Mouse (Mus musculus): Measurements from ENCODE around the gene Slc25a21. TPM values are rescaled to one million over a fixed set of nuclear protein-coding genes. Genes with fewer than 3 reads are reported as not detected.

Gene Slc25a21
- polyA plus RNA-seq, 1 experiment, result 0.77 TPM

DNA sequence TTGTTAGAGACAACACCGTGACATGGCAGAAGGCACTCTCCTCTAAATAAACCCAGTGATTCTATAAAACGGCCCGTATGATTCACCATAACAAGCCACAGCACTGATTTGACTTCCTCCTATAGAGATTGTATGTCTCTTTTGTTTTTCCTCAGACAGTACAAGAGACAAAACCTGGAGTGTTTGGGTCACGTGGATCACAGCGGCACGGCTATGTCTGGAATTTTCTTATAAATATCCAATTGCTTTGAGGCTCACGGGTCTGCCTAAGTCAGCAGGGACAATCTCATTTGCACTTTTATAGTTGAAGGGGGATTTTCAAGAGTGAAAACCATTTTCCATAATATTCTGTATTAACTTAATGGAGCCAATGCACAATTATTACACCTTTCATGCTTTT, 320.7 kb downstream of the Slc25a21 start:
- Histone ChIP-seq H3K4me3 (ENCODE audit: insufficient read depth, low read length) (no peak overlapping the region), H3K27ac (ENCODE audit: insufficient read depth, low read length) (no peak overlapping the region), H3K4me1 (ENCODE audit: control insufficient read depth, insufficient read depth, low read length) (no peaks in the 10 kb centered on the region)
- no peak for TF ChIP-seq CTCF (IDR thresholded peaks at IDR 0.05; ENCODE audit: extremely low read depth, insufficient read depth, low read length)

DNA sequence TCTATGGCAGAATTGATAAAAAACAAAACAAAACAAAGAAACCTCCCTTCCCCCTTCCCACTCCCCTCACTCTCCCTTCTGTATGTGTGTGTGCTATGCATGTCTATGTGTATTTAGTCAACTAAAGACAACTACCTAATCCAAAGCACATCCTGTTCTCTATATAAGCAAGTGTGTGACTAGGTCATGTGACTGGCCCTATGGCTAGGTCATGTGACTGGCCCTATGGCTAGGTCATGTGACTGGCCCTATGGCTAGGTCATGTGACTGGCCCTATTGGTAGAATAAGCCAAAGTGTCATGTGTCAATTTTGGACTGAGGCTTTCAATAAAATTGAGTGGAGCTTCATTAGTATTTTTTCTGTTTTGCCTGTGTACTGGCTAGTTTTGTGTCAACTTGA, 324.1 kb downstream of the Slc25a21 start:
- no peak for TF ChIP-seq POLR2A (IDR thresholded peaks at IDR 0.05; ENCODE audit: extremely low read depth, insufficient read depth, low read length)
- no peak for TF ChIP-seq CTCF (IDR thresholded peaks at IDR 0.05; ENCODE audit: extremely low read depth, insufficient read depth, low read length)
- Histone ChIP-seq H3K27ac (ENCODE audit: insufficient read depth, low read length) (no peak overlapping the region), H3K4me3 (ENCODE audit: insufficient read depth, low read length) (no peak overlapping the region), H3K4me1 (ENCODE audit: control insufficient read depth, insufficient read depth, low read length) (no peaks in the 10 kb centered on the region)

DNA sequence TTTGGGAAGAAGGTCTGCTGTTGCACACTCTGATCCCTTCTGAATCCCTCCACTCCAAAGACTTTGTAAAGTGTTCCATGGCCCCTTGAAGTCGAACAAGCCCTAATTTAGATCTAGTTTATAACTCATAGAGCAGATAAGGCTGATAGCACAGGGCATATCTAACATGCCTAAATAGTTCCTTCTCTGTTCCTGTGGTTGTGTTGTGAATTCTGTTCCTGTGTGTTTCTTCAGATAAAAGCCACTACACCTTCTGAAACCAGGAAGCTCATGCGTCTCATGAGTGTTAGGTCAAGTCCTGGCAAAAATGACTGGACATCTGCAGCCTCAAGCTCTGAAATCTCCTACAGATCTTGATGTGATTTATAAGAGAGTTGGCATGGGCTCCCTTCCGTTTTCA, 326.7 kb downstream of the Slc25a21 start:
- Histone ChIP-seq H3K27ac (ENCODE audit: insufficient read depth, low read length) (no peak overlapping the region), H3K4me1 (ENCODE audit: control insufficient read depth, insufficient read depth, low read length) (no peaks in the 10 kb centered on the region), H3K4me3 (ENCODE audit: insufficient read depth, low read length) (no peak overlapping the region)
- TF ChIP-seq CTCF (IDR thresholded peaks at IDR 0.05; ENCODE audit: extremely low read depth, insufficient read depth, low read length) (no peak), POLR2A (IDR thresholded peaks at IDR 0.05; ENCODE audit: extremely low read depth, insufficient read depth, low read length) (no peak)

DNA sequence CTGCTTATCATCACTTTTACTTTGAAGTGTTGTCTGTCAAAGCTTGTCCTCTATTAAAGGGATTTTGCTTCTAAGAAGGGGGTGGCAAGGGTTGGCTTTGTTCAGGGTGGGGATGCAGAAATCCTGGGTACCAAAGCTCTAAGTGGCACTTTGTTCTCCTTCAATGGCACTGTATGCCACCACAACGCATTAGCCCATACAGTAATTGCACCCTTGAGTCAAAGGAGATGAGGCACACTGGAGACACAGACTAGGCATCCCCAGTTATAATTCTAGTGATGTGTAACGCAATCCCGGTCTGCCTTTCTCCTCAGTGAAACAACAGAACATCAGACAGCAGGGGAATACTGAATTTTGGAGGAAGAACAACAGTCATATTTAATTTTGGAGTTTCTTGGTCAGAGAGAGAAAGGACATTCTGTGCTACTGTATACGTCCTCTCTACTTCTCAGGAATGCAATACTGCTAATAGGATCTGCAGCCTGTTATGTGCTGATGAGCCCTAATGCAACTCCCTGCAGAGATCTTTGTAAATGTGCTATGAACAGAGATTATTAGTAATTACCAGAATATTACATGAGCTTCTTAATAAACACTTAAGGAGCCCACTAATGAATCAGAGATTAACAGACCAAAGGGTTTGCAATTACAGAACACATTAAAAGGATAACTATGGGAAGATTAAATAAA, 333.3 kb downstream of the Slc25a21 start:
- Histone ChIP-seq H3K4me3 (ENCODE audit: insufficient read depth, low read length) (no peak overlapping the region), H3K4me1 (ENCODE audit: control insufficient read depth, insufficient read depth, low read length) (no peaks in the 10 kb centered on the region), H3K27ac (ENCODE audit: insufficient read depth, low read length) (no peak overlapping the region)
- no peak for TF ChIP-seq POLR2A (IDR thresholded peaks at IDR 0.05; ENCODE audit: extremely low read depth, insufficient read depth, low read length)

DNA sequence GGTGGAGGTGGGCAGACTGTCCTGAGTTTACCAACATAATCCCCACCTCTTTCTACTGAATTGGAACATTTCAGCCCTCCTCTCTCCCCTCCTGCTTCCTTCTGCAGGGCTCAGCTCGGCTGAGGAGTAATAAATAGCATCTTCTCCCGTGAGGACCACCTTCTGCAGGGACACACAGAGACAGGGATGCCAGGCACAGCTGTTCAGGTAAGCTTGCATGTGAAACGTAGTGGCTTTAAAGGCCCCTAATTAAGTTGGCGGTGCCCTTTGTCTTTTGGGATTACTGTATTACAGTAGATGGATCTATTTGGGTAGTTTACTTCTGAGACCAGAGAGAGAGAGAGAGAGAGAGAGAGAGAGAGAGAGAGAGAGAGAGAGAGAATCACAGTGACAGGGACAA, 344.6 kb downstream of the Slc25a21 start:
- no peak overlapping the region for H3K27ac ChIP-seq (ENCODE audit: insufficient read depth, low read length)
- no peaks in the 10 kb centered on the region for H3K4me1 ChIP-seq (ENCODE audit: control insufficient read depth, insufficient read depth, low read length)

DNA sequence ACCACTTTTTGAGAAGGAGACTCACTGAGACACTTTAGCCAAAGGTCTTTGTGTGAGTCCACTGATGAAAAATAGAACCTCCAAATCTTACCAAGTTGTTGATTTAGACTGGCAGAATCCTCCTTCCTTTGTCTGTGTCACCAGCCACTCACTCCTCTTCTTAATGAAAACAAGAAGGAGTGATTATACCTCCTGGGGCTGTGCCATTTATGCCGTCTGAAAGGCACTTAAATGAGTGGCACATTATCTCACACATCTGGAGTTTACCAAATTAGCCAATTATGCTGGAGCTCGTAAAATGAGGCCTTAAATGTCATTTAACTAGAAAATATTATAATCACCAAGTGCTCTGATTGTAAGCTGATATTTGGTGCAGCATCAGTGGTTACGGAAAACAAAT, 345.8 kb downstream of the Slc25a21 start:
- H3K4me1 ChIP-seq (ENCODE audit: control insufficient read depth, insufficient read depth, low read length), result no peaks in the 10 kb centered on the region
- TF ChIP-seq POLR2A (IDR thresholded peaks at IDR 0.05; ENCODE audit: extremely low read depth, insufficient read depth, low read length) (no peak), CTCF (IDR thresholded peaks at IDR 0.05; ENCODE audit: extremely low read depth, insufficient read depth, low read length) (no peak)
- no peak overlapping the region for H3K27ac ChIP-seq (ENCODE audit: insufficient read depth, low read length)
- H3K4me3 ChIP-seq (ENCODE audit: insufficient read depth, low read length), result no peak overlapping the region

More for the DNA sequence above, 344.6 kb downstream of the Slc25a21 start:
- H3K4me3 ChIP-seq (ENCODE audit: insufficient read depth, low read length), result no peak overlapping the region
- no peak for TF ChIP-seq POLR2A (IDR thresholded peaks at IDR 0.05; ENCODE audit: extremely low read depth, insufficient read depth, low read length)
- no peak for TF ChIP-seq CTCF (IDR thresholded peaks at IDR 0.05; ENCODE audit: extremely low read depth, insufficient read depth, low read length)

DNA sequence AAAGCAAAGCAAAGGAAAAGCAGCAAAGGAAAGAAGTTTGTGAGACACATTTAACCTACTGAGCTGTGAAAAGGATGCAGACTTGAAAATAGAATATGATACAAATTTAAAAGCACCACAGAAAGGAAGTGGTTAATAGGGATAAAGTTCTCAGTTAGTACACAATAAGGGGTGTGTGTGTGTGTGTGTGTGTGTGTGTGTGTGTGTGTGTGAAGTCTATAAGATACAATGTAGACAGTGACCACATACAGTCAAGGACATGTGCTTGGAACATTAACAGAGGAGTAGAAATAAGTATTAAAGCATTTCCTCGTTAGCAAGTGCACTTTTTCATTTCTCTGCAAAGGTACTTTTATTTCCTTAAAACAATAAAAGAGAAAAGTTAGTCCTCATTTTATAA, 367.3 kb downstream of the Slc25a21 start:
- Histone ChIP-seq H3K4me3 (ENCODE audit: insufficient read depth, low read length) (no peak overlapping the region), H3K4me1 (ENCODE audit: control insufficient read depth, insufficient read depth, low read length) (no peaks in the 10 kb centered on the region), H3K27ac (ENCODE audit: insufficient read depth, low read length) (no peak overlapping the region)
- TF ChIP-seq CTCF (IDR thresholded peaks at IDR 0.05; ENCODE audit: extremely low read depth, insufficient read depth, low read length) (no peak), POLR2A (IDR thresholded peaks at IDR 0.05; ENCODE audit: extremely low read depth, insufficient read depth, low read length) (no peak)

DNA sequence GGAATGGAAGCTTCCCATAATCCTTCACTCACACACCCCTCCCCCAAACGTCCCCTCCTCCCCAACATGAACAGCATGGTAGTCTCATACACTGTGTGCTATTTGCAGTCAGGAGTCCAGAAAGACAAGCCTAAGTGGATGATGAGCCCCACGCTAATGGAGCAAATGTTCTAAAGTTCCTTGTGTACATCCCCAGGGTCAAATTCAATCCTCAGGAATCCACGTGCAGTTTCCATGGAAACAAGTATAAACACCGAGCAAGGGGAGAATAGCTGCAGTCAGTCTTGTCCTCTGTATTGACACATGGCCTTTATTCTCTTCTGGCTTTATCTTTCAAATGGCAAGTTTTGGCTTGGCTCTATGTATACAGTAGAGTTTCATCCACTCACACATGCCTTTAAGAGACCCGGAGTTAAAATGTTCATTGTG, 367.8 kb downstream of the Slc25a21 start:
- no peak overlapping the region for H3K4me3 ChIP-seq (ENCODE audit: insufficient read depth, low read length)
- H3K27ac ChIP-seq (ENCODE audit: insufficient read depth, low read length), result no peak overlapping the region
- no peak for TF ChIP-seq POLR2A (IDR thresholded peaks at IDR 0.05; ENCODE audit: extremely low read depth, insufficient read depth, low read length)
- no peak for TF ChIP-seq CTCF (IDR thresholded peaks at IDR 0.05; ENCODE audit: extremely low read depth, insufficient read depth, low read length)
- no peaks in the 10 kb centered on the region for H3K4me1 ChIP-seq (ENCODE audit: control insufficient read depth, insufficient read depth, low read length)

DNA sequence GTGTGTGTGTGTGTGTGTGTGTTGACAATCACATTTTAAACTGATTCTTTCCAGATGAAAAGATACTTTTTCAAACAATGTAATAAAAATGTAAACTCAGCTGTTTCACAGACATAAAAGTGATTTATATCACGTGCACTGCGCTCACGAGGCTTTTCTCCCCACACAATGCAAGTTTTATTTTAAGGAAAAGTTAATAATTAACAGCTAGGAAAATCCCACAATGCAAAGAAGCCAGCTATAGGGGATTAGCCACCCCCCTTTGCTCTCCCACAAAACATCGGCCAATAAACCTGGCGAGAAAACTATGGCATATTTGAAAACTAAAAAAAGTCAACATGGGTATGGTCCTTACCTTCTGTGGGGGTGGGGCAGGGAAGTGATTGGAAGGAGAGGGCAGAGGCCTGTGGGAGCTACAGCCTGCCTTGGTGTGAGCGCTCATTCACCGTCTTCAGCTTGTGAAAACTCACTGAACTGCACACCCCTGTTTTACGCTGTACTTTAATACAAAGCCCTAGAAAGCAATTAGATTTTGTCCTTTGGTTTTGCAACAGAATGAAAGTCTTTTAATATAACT, 369.4 kb downstream of the Slc25a21 start:
- TF ChIP-seq CTCF (IDR thresholded peaks at IDR 0.05; ENCODE audit: extremely low read depth, insufficient read depth, low read length) (no peak), POLR2A (IDR thresholded peaks at IDR 0.05; ENCODE audit: extremely low read depth, insufficient read depth, low read length) (no peak)
- H3K4me1 ChIP-seq (ENCODE audit: control insufficient read depth, insufficient read depth, low read length), result no peaks in the 10 kb centered on the region
- H3K4me3 ChIP-seq (ENCODE audit: insufficient read depth, low read length), result no peak overlapping the region
- no peak overlapping the region for H3K27ac ChIP-seq (ENCODE audit: insufficient read depth, low read length)

DNA sequence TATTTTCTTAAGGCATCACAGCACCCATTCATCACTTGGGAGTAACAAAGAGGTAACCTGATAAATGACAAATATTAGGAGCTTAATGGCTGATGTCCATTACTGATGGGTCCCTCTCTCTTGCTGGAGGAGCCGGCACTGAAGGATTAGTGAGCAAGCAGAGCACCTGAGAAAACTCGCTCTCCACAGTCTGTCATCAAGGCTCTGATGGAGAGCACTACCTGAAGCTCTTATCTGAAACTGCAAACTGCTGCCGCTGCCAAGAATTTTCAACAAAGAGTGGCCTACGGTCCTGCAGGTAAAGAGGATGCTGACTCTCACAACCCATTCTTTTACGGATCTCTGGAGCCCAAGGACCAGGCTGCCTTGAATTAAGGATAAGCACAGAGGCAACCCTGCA, 372.6 kb downstream of the Slc25a21 start:
- Histone ChIP-seq H3K4me3 (ENCODE audit: insufficient read depth, low read length) (no peak overlapping the region), H3K4me1 (ENCODE audit: control insufficient read depth, insufficient read depth, low read length) (no peaks in the 10 kb centered on the region), H3K27ac (ENCODE audit: insufficient read depth, low read length) (no peak overlapping the region)
- TF ChIP-seq POLR2A (IDR thresholded peaks at IDR 0.05; ENCODE audit: extremely low read depth, insufficient read depth, low read length), result no peak
- TF ChIP-seq CTCF (IDR thresholded peaks at IDR 0.05; ENCODE audit: extremely low read depth, insufficient read depth, low read length), result no peak
